Mouse (Mus musculus): ENCODE measurements around the gene Lmo3.

Lmo3 gene

GRCm38 (mm10) chr6:138421931-138422531, 159.7 kb downstream of the Lmo3 start:
- no peak for DNase-seq

GRCm38 (mm10) chr6:138421191-138421613, 160.6 kb downstream of the Lmo3 start:
- DNase-seq, result no peak

- DNase-seq, result no peak
These were observed 161.3 kb downstream of the Lmo3 start for GRCm38 (mm10) chr6:138420536-138420891.

DNA sequence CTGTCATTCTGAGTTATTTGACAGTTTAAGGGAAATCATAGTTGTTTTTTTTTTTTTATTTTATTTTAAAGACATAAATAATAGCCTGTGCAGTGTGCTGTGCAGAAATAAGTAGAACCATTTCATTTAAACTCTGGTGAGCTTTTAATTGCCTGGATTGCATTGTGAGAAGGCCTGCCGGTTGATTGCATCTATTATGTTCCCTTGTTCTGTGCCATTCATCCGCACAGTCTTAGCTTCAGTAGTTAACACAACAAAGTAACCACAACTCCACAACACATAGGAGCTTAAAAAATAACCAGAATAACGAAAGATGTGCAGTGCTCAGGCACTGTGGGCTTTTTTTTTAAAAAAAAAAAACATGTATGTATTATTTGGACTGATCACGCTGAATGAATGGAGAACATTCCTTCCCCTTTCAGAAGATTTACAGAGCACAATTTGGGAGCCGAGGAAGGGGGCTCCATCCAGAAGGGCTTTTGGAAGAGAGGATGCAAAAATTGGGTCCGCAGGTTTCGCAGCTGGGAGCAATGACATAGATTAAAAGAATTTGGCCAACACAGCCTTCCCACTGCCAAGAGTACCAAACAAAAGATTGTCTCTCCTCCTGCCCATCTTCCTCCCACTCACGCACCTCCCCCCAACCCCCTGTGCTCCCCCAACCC, 161.8 kb downstream of the Lmo3 start:
- no peak for DNase-seq

DNA sequence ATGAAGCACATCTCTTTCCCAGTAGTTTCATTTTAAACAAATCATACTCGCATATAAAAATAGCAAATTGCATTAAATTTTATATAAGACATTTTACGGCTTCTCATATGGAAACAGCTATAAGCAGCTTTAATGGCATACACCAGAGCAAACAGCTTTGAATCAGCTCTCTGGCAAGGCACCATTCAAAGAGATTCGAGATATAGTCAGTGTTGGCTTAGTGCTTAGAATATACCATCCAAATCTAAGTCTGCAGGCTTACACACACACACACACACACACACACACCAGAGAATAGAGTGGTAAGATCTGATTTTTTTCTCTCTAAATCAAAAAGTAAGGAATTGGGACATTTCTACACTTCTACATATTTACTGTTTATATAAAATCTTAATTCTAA, 169.7 kb downstream of the Lmo3 start:
- no peak for DNase-seq

GRCm38 (mm10) chr6:138402031-138402430, 179.7 kb downstream of the Lmo3 start:
- DNase-seq, result no peak

DNA sequence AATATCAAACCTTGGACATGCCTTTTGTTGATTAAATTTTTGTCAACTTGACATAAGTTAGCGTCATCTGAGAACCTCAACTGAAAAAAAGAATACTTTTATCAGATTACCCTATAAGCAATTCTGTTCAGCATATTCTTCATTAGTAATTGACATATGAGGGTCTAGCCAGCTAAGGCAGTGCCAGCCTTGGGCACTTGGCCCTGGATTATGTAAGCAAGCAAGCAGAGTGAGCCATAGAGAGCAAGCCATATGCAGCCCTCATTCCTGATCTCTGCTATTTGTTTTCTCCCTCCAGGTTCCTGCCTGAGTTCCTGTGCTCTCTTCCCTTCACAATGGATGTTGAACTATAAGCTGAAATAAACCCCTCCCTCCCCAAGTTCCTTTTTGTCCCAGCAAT, 182.9 kb downstream of the Lmo3 start:
- DNase-seq, result no peak

DNA sequence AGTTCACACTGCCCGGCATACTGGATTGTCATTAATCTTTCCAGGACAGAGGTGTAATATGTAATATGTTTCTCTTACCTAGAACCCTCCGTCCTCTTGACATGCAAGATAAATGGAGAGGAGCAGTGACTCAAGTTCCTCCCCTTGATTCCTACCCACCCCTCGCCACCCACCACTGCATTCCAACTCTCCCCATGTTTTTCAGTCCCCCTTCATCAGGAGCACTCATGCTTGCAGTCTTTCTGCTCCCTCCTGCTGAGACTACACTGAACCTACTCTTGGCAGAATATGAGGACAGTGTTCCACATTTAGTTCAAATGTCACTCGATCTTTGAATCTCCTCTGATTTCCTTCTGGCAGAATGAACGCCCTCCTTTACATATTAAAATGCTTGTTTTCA, 190.7 kb downstream of the Lmo3 start:
- DNase-seq, result no peak

- no peak for DNase-seq
These were observed 193.4 kb downstream of the Lmo3 start for GRCm38 (mm10) chr6:138388168-138388936.

- no peak for DNase-seq
These were observed 198.6 kb downstream of the Lmo3 start for GRCm38 (mm10) chr6:138383208-138383607.

- DNase-seq, result no peak
These were observed 210.6 kb downstream of the Lmo3 start for GRCm38 (mm10) chr6:138371176-138371575.

DNA sequence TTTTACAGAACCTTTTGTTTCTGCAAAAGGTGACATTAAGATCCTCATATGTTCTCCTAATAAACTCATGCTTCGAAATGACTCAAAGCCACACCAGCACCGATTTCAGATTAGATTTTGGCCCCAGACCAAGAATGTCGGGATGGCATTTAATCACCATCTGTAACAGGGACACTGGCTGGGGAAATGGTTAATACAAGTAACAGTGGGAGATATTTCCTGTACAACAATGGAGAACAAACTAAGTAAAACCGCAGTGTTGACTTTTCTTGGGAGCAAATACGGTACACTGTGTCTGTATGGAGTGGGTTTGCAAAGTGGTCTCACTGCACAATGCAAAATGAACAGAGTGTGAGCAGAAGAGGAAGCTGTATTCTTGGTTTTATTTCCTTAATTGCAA, 217.7 kb downstream of the Lmo3 start:
- DNase-seq, result no peak

DNA sequence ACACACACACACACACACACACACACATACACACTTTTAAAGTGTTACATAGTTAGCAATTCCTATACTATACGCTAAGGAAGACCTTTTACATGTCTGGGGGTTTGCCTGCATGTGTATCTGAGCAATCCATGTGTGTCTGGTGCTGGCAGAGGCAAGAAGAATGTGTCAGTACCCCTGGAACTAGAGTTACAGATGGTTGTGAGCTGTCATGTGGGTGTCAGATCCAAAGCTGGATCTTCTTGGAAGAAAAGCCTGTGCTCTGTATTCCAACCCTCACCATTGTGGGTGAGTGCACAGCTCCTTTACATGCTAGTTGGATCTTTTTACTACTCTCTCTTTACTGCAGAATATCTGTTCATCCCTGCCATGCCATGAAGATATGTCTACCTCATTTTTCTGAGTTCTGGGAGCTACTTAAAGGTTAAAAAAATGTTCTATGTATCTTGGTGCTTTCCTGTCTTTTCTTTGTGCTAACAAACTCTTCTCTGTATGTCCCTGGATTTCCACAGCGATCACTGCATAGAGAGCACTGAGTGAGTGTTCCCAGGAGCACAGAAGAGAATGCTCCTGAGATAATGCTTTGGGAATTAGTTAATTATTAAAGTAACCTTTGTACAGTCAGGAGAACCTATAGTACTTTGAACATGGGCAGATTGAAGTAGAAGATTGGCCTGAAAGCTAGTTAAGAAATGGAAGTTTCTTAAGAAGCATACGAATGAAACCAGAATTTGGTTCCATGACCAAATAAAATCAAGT, 231.0 kb downstream of the Lmo3 start:
- no peak for DNase-seq

DNA sequence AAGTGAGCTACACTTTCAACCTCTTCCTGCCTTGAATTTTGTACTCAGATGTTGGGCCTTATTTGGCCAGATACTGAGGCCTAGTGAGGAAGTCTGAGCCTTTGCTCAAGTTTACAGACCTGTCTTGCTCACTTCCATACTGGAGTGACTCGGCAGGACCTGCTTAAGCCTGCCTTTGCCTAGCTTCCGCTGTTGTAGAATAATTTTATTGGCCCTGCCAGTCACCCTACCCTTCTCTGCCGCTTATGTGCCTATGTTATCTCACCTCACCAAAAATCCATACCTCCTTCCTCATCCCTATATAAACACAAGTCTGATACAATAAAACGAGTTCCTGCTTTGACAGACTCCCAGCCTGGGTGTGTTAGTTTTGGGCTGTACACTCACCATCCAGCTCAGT, 235.2 kb downstream of the Lmo3 start:
- no peak for DNase-seq

DNA sequence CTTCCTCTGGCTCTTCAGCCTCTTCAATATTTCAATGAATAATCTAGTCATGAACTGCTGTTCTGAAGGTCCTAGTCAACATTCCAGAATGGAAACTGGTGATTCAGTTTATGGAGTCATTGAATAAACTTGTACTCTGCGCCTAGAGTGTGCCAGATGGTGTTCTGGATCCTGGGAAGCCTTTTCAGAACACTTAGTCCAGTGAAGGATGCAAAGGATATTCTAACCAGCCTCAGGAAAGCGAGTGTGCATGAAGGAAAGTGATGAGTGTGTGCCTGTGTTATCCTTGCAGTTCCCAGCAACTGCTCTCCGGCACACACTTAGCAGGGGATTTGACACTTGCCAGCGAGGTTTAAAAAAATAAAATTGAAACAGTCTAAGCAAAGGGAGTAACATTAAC, 245.9 kb downstream of the Lmo3 start:
- DNase-seq, result no peak

DNA sequence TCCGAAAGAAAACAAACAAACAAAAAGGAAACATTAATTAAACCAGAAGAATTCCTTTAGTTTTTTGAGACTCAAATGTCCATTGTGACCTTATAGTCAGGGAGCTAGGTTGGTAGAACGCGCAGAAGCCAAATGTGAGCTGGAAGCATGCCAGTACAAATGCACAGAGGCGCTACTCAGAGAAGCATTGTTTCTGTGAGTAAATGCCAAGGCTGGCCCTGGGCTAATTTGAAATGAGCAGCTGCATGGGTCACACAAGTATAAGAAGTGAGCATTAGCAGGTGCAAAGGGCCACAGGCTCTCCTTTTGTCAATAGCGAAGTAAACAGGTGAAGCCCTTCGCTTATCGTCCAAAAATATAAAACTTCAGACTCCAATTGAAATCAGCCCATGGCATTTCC, 247.8 kb downstream of the Lmo3 start:
- DNase-seq, result peak; percentile 10

DNA sequence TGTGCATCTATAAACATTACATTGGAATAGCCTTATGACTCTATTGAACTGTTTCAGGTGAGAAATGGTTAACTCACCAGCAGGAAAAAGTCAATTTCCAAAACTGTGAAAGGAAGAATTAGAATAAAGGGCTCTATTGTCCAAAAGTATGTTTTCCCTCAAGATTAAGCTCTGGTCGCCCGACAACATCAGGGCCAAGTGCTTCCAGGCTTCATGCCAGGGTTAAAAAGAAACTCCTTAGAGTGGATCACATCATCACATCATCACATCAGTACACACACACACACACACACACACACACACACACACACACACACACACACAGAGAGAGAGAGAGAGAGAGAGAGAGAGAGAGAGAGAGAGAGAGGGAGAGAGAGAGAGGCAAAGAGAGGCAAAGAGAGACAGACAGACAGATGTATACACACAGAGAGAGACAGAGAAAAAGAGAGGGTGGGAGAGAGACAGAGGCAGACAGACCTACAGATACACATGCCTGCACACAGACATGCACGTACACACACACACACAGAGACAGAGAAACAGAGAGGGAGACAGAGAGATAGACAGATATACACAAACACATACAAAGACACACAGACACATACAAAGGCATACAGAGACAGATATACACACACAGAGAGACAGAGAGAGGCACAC, 255.9 kb downstream of the Lmo3 start:
- peak; percentile 23 for DNase-seq

GRCm38 (mm10) chr6:138325145-138325544, 256.6 kb downstream of the Lmo3 start:
- DNase-seq, result no peak

- no peak for DNase-seq
These were observed 258.4 kb downstream of the Lmo3 start for GRCm38 (mm10) chr6:138323325-138323724.

- DNase-seq, result no peak
These were observed 261.5 kb downstream of the Lmo3 start for GRCm38 (mm10) chr6:138320190-138320737.
